Mouse (Mus musculus): Measurements from ENCODE around the gene Wdr76.
A peak's percentile ranks its signal among the peaks of the same experiment; 100 is the strongest.

DNA sequence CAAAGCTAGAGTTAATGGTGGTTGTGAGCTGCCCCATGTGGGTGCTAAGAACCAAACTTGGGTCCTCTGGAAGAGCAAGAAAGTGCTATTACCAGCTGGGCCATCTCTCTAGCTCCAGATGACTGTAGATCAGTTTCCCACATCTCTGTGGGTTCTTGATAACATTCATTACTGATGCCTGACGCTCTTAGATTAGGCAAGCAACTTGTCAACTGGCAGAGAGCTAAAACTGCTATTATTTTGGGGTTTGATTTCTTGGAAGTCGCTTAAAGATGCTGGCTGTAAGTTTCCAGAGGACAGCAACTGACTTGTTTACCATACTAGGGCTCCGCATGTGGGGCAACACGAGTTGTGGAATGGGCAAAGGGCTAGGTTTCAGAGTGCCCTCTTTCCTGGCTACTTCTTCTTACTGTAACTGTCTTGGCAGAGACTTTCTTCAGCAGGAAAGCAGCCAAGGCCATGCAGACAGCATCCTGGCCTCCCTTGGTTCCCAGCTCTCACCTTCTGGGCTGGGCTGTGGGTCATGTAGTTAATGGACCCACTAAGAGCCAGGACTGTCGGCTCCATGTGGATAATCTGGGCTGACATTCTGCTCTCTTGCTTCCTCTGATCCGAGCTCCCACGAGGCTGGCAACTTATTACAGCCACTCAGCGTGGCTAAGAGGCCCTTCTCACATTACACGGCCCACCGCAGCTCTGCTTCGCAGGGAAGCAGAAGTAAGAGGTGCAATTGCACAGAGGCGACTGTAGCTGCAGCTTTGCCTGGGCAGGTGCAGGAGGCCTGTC, 81.2 kb downstream of the Wdr76 start:
- TF ChIP-seq USF1 (IDR thresholded peaks at IDR 0.05; ENCODE audit: low read depth), result no peak
- TF ChIP-seq POLR2A (IDR thresholded peaks at IDR 0.05; ENCODE audit: insufficient read length, low read depth), result no peak
- TF ChIP-seq REST (IDR thresholded peaks at IDR 0.05; ENCODE audit: insufficient read depth, insufficient read length), result no peak
- TF ChIP-seq E2F4 (IDR thresholded peaks at IDR 0.05; ENCODE audit: insufficient read depth), result no peak
- no peak for TF ChIP-seq SRF (IDR thresholded peaks at IDR 0.05; ENCODE audit: control insufficient read depth, insufficient read length, low read depth)
- no peak for TF ChIP-seq POLR2AphosphoS2 (IDR thresholded peaks at IDR 0.05; ENCODE audit: insufficient read length, low read depth)
- no peak for TF ChIP-seq TCF3 (IDR thresholded peaks at IDR 0.05; ENCODE audit: insufficient read length, low read depth)
- peak in 1 of 3 experiments; percentile 65 for TF ChIP-seq MYOD1 (IDR thresholded peaks at IDR 0.05; ENCODE audit: control insufficient read depth in 1 of 3, insufficient read length in 2 of 3, low read depth in 2 of 3)
- no peak for TF ChIP-seq CEBPB (IDR thresholded peaks at IDR 0.05; ENCODE audit: insufficient read depth, poor library complexity, severe bottlenecking)
- no peak for TF ChIP-seq TCF12 (IDR thresholded peaks at IDR 0.05; ENCODE audit: insufficient read depth, poor library complexity, severe bottlenecking)
